Mouse (Mus musculus) liver, adult 2 months (tissue): ENCODE results near the gene Shank2. TPM values are rescaled to one million over a fixed set of nuclear protein-coding genes. Genes with fewer than 3 reads are reported as not detected.
A peak's percentile ranks its signal among the peaks of the same experiment; 100 is the strongest.

Experiments
- DNase-seq: peaks from one replicate; pipeline ENCODE4 v3.0.0-alpha.2; 2011; ENCODE audit warnings: low read depth, low spot score; ENCODE audit errors: extremely low read depth
- H3K27ac ChIP-seq: fragments of 200-500 bp; replicated peaks from 2 replicates; pipeline ENCODE4 v1.5.1; 2012; ENCODE audit warnings: low read depth, mild to moderate bottlenecking, control low read depth, inconsistent platforms, low read length; ENCODE audit not compliant: insufficient read depth
- H3K27me3 ChIP-seq: fragments of 200-500 bp; 2 replicates; pipeline ENCODE4 v1.6.1; 2012; ENCODE audit warnings: mild to moderate bottlenecking, moderate library complexity, low read length, inconsistent platforms; ENCODE audit not compliant: control insufficient read depth, insufficient read depth
- H3K36me3 ChIP-seq: fragments of 200-500 bp; 2 replicates; pipeline ENCODE4 v1.6.1; 2012; ENCODE audit warnings: low read length, inconsistent platforms; ENCODE audit not compliant: control insufficient read depth, insufficient read depth
- H3K4me1 ChIP-seq: fragments of 200-500 bp; 2 replicates; pipeline ENCODE4 v1.6.1; 2011; ENCODE audit warnings: low read length; ENCODE audit not compliant: control insufficient read depth, insufficient read depth
- H3K4me3 ChIP-seq: fragments of 200-500 bp; 2 replicates; pipeline ENCODE4 v1.5.1; 2011; ENCODE audit warnings: low read depth, mild to moderate bottlenecking, control low read depth, low read length, moderate library complexity; ENCODE audit not compliant: insufficient read depth
- H3K79me2 ChIP-seq: fragments of 200-500 bp; 2 replicates; pipeline ENCODE4 v1.6.1; 2012; ENCODE audit warnings: inconsistent platforms, mild to moderate bottlenecking, low read length, moderate library complexity; ENCODE audit not compliant: control insufficient read depth, insufficient read depth
- H3K9ac ChIP-seq: fragments of 200-500 bp; 2 replicates; pipeline ENCODE4 v1.6.1; 2012; ENCODE audit warnings: low read depth, mild to moderate bottlenecking, control low read depth, inconsistent platforms, low read length
- CTCF ChIP-seq: fragments of 200-500 bp; IDR thresholded peaks from 2 replicates; pipeline ENCODE4 v1.5.1; 2011; ENCODE audit warnings: low read depth, low read length, control low read depth
- POLR2A ChIP-seq: fragments of 200-500 bp; IDR thresholded peaks from 2 replicates; pipeline ENCODE4 v1.6.1; 2011; ENCODE audit warnings: low read length, control low read depth; ENCODE audit not compliant: insufficient read depth; ENCODE audit errors: extremely low read depth
- WGBS: fragments of 180-500 bp; shearing (Covaris S2); methylation state at CpG from one replicate; pipeline ENCODE4 v1.1.7; 2018; 5-methylcytosine and 5-hydroxymethylcytosine counted together
- polyA plus RNA-seq: library from polyadenylated mRNA; depleted of rRNA; stranded (reverse); fragments of >200 nt; gene quantifications from 2 replicates; pipeline ENCODE4 v1.2.3, GENCODE M21; 2012
- total RNA-seq: library from RNA; depleted of rRNA; stranded (reverse); fragments of >200 nt; gene quantifications from 2 replicates; pipeline ENCODE4 v1.2.3, GENCODE M21; 2014

Gene Shank2
- total and polyA plus RNA-seq, 2 experiments, result 4.1 to 6.6 TPM

GRCm38 (mm10) chr7:144031611-144032010 is 29.9 kb downstream of the Shank2 start:
- 90% methylated on average over 3 of the region's 3 CpGs for WGBS
- peaks cover 3% of the 10 kb centered on the region; the same call in 1 of the 2 replicates for H3K79me2 ChIP-seq
- no peaks in the 10 kb centered on the region for H3K27me3 ChIP-seq
- H3K4me3 ChIP-seq, result no peak overlapping the region
- no peak overlapping the region for H3K9ac ChIP-seq
- H3K36me3 ChIP-seq, result no peaks in the 10 kb centered on the region
- H3K27ac ChIP-seq, result no peak overlapping the region
- peaks cover 2% of the 10 kb centered on the region; the same call in 1 of the 2 replicates for H3K4me1 ChIP-seq
- no peak for DNase-seq
- no peak for TF ChIP-seq CTCF
- TF ChIP-seq POLR2A, result no peak

- no peak for DNase-seq
- H3K4me1 ChIP-seq, result peaks cover 26% of the 10 kb centered on the region
- H3K4me3 ChIP-seq, result no peak overlapping the region
- no peaks in the 10 kb centered on the region for H3K27me3 ChIP-seq
- 96% methylated on average over 11 of the region's 11 CpGs for WGBS
- H3K9ac ChIP-seq, result no peak overlapping the region
- peak overlapping the region; percentile 69 for H3K27ac ChIP-seq
- peaks cover 2% of the 10 kb centered on the region; the same call in 1 of the 2 replicates for H3K79me2 ChIP-seq
- H3K36me3 ChIP-seq, result no peaks in the 10 kb centered on the region
- no peak for TF ChIP-seq CTCF
- TF ChIP-seq POLR2A, result no peak
These were observed 35.8 kb downstream of the Shank2 start for GRCm38 (mm10) chr7:144037541-144037940.

DNA sequence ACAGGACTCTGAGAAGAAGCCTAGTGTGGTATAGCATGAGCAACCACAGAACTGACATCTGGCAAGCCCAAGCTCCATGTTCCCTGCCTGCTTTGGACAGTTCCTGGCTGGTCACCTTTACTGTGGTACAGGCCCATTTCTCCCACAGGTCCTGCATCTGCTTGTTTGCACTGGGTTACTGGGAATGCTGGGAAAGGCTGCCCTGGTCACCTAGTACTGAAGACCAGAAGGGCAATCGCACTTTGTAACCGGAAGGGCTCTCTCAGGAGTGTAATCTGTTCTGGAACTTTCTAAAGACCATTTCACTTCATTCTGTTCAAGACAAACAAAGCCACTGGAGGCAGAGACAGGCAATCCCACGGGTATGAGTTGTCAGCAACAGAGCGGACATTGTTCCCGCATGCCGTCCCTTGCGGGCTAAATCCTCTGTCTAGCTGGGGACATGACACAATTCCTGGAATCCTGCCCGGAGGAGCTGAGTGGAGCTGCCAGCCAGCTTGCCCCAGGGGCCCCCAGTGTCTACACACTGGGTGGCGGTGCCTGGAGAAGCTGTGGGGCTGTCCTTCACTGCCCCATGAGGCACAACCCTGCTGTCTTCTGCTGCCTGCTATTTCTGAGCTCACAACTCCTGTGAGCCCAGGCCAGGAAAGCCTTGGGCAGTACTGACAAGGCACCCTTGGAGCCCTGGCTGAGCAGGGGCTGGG is 36.4 kb downstream of the Shank2 start:
- 15% methylated on average over 9 of the region's 9 CpGs for WGBS
- 0 out of 2 replicates have a peak, but pooled peaks cover 2% of the 10 kb centered on the region for H3K79me2 ChIP-seq
- peaks cover 26% of the 10 kb centered on the region for H3K4me1 ChIP-seq
- no peaks in the 10 kb centered on the region for H3K36me3 ChIP-seq
- peak; percentile 95 for DNase-seq
- no peaks in the 10 kb centered on the region for H3K27me3 ChIP-seq
- H3K4me3 ChIP-seq, result no peak overlapping the region
- TF ChIP-seq CTCF (no peak), POLR2A (no peak)
- H3K9ac ChIP-seq, result peak overlapping the region; percentile 30
- peak overlapping the region; percentile 69 for H3K27ac ChIP-seq

- Histone ChIP-seq H3K27ac (peak overlapping the region; percentile 69), H3K27me3 (no peaks in the 10 kb centered on the region), H3K4me3 (no peak overlapping the region), H3K9ac (no peak overlapping the region), H3K4me1 (peaks cover 26% of the 10 kb centered on the region), H3K79me2 (0 out of 2 replicates have a peak, but pooled peaks cover 2% of the 10 kb centered on the region), H3K36me3 (no peaks in the 10 kb centered on the region)
- TF ChIP-seq CTCF (no peak), POLR2A (no peak)
- DNase-seq, result no peak
- WGBS, result 79% methylated on average over 8 of the region's 8 CpGs
These were observed 37.0 kb downstream of the Shank2 start for GRCm38 (mm10) chr7:144038741-144039140.

- DNase-seq, result peak; percentile 92
- H3K4me3 ChIP-seq, result no peak overlapping the region
- peaks cover 26% of the 10 kb centered on the region for H3K4me1 ChIP-seq
- no peak overlapping the region for H3K9ac ChIP-seq
- H3K27me3 ChIP-seq, result no peaks in the 10 kb centered on the region
- WGBS, result 12% methylated on average over 3 of the region's 3 CpGs
- no peaks in the 10 kb centered on the region for H3K36me3 ChIP-seq
- no peak for TF ChIP-seq POLR2A
- no peak for TF ChIP-seq CTCF
- H3K79me2 ChIP-seq, result 0 out of 2 replicates have a peak, but pooled peaks cover 2% of the 10 kb centered on the region
- peak overlapping the region; percentile 81 for H3K27ac ChIP-seq
These were observed 38.6 kb downstream of the Shank2 start for GRCm38 (mm10) chr7:144040328-144040727.

DNA sequence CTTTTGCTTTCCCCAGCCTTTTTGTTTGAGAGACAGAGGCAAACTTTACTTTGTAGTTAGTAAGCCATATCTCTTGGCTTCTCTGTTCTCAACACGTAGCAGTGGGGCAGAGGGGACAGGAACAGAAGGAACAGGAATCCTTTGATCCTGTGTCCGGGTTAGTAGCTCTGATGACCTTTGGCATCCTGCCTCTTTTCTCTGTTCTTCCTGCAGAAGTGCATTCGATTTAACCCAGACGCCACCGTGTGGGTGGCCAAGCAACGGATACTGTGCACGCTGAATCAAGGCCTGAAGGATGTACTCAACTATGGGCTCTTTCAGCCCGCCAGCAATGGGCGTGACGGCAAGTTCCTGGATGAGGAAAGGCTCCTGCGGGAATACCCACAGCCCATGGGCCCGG is 50.3 kb downstream of the Shank2 start:
- Histone ChIP-seq H3K79me2 (no peaks in the 10 kb centered on the region), H3K9ac (no peak overlapping the region), H3K4me1 (peaks cover 8% of the 10 kb centered on the region), H3K27me3 (no peaks in the 10 kb centered on the region), H3K27ac (peak overlapping the region; percentile 54; the same call in 1 of the 2 replicates), H3K36me3 (no peaks in the 10 kb centered on the region), H3K4me3 (no peak overlapping the region)
- peak; percentile 96 for DNase-seq
- no peak for TF ChIP-seq POLR2A
- peak; percentile 77 for TF ChIP-seq CTCF
- whole genome bisulfite sequencing, result 5% methylated on average over 12 of the region's 12 CpGs
